22 mouse cellular contexts compared by ENCODE assay signal in the genomic region with DNA sequence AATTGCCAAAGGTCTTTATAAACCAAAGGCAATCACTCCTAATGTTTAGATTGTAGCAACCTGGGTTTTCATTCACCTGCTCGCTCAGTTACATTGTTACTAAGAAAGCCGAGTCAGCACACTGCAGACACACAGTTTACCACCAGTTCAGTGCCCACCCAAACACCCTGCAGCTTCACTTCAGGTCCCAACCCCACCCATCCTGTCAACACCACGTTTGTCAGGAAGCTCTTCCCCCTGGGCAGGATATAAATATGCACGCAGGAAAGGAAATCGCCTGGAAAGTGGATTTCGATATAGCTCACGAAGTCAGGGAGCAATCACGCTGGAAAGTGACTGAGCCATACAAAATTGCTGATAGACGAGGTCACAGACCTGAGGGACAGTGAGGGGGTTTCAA.
A peak's percentile ranks its signal among the peaks of the same experiment; 100 is the strongest.
DNase-seq lines count a peak whose midpoint lies in the region; ATAC-seq and TF ChIP-seq lines count a peak whose summit lies in the region.
"Had no signal": no experiment of that assay in that cellular context is flagged by ENCODE, and none has a peak within 500 bp of the region (broad histone marks: within the 10 kb centered on the region; RNA-seq: fewer than 3 reads in every experiment).

No protein-coding gene starts in this region.

- H3K27ac ChIP-seq in heart, adult 2 months, result peak overlapping the region; percentile 42
- 0 out of 2 replicates have a peak overlapping the region, but pooled peaks have one; percentile 18 for H3K27ac ChIP-seq in kidney, embryonic 15.5 days
- no peak overlapping the region for H3K27ac ChIP-seq in ES-E14 (ENCODE audit: insufficient read depth, low read depth, low read length, poor library complexity, severe bottlenecking)
- H3K27ac ChIP-seq: forebrain, embryonic 10.5 days; hindbrain, embryonic 13.5 days; limb, embryonic 10.5 days; midbrain, embryonic 15.5 days; neural tube, embryonic 15.5 days had no signal

- peaks cover 3% of the 10 kb centered on the region for H3K4me1 ChIP-seq in heart, adult 2 months (ENCODE audit: control insufficient read depth, insufficient read depth, low read length)
- H3K4me1 ChIP-seq in kidney, embryonic 15.5 days, result peaks cover 9% of the 10 kb centered on the region; the same call in 1 of the 2 replicates
- H3K4me1 ChIP-seq in ES-E14 (ENCODE audit: control insufficient read depth in 2 of 2, insufficient read depth in 2 of 2, low read length in 2 of 2, poor library complexity in 1 of 2), result peaks cover 0 to 3% of the 10 kb centered on the region in 2 experiments; a peak in 1 of 4 replicates

- no peaks in the 10 kb centered on the region; the same call in 1 of the 2 replicates for H3K36me3 ChIP-seq in heart, adult 2 months (ENCODE audit: control insufficient read depth, insufficient read depth, low read length)
- H3K36me3 ChIP-seq in kidney, embryonic 15.5 days, result no peaks in the 10 kb centered on the region
- no peaks in the 10 kb centered on the region for H3K36me3 ChIP-seq in ES-E14 (ENCODE audit: control insufficient read depth, insufficient read depth, low read length, poor library complexity, severe bottlenecking)
- H3K36me3 ChIP-seq: forebrain, embryonic 10.5 days; hindbrain, embryonic 13.5 days; limb, embryonic 10.5 days; midbrain, embryonic 15.5 days; neural tube, embryonic 15.5 days had no signal

- intact Hi-C loops in heart, adult 2 months (cut with DNase I), result no loop called here

- in situ Hi-C loops in ES-E14 (cut with MboI; ENCODE audit: low sequenced_read_pairs in 2 of 2, unreplicated experiment in 2 of 2), result no loop called here

- H3K9ac ChIP-seq in heart, adult 2 months (ENCODE audit: low read depth, low read length), result no peak overlapping the region
- H3K9ac ChIP-seq in kidney, embryonic 15.5 days, result no peak overlapping the region
- H3K9ac ChIP-seq in ES-E14 (ENCODE audit: insufficient read depth, low read depth, low read length, poor library complexity, severe bottlenecking), result no peak overlapping the region
- H3K9ac ChIP-seq: hindbrain, embryonic 13.5 days; liver, postnatal 0 days; midbrain, embryonic 15.5 days; neural tube, embryonic 15.5 days had no signal

- H3K79me2 ChIP-seq in heart, adult 2 months (replicated peaks; ENCODE audit: control insufficient read depth, insufficient read depth, low read length), result no peaks in the 10 kb centered on the region

- no peak; the same call in 1 of the 2 replicates for TF ChIP-seq POLR2A in heart, adult 2 months (IDR thresholded peaks at IDR 0.05; ENCODE audit: insufficient read depth, low read depth, low read length)

- no peak for TF ChIP-seq CTCF in heart, adult 2 months (IDR thresholded peaks at IDR 0.05)

- H3K9me3 ChIP-seq in kidney, embryonic 15.5 days (replicated peaks), result no peaks in the 10 kb centered on the region
- no peaks in the 10 kb centered on the region for H3K9me3 ChIP-seq in ES-E14 (ENCODE audit: control insufficient read depth, insufficient read depth, low read depth, low read length)
- H3K9me3 ChIP-seq: forebrain, embryonic 10.5 days; hindbrain, embryonic 13.5 days; limb, embryonic 10.5 days; megakaryocyte, embryonic 14.5 days; midbrain, embryonic 15.5 days; neural tube, embryonic 15.5 days had no signal

- H3K27me3 ChIP-seq in heart, adult 2 months (ENCODE audit: control insufficient read depth, insufficient read depth, low read length), result no peaks in the 10 kb centered on the region
- no peaks in the 10 kb centered on the region for H3K27me3 ChIP-seq in kidney, embryonic 15.5 days
- H3K27me3 ChIP-seq: hindbrain, embryonic 13.5 days; megakaryocyte, embryonic 14.5 days; midbrain, embryonic 15.5 days; neural tube, embryonic 15.5 days had no signal

- TF ChIP-seq EP300 in heart, adult 2 months (IDR thresholded peaks at IDR 0.05; ENCODE audit: insufficient read depth, low read depth, low read length), result peak; percentile 67; the same call in 1 of the 2 replicates

- H3K4me3 ChIP-seq in heart, adult 2 months, result no peak overlapping the region
- no peak overlapping the region for H3K4me3 ChIP-seq in kidney, embryonic 15.5 days (replicated peaks)
- no peak overlapping the region for H3K4me3 ChIP-seq in ES-E14 (ENCODE audit: insufficient read depth in 1 of 2, low read depth in 1 of 2, low read length in 2 of 2, poor library complexity in 1 of 2, severe bottlenecking in 1 of 2)
- H3K4me3 ChIP-seq: forebrain, embryonic 10.5 days; hindbrain, embryonic 13.5 days; limb, embryonic 10.5 days; megakaryocyte, embryonic 14.5 days; midbrain, embryonic 15.5 days; myocyte; neural tube, embryonic 15.5 days had no signal

- WGBS in heart, adult 2 months, result 21% methylated on average over 9 of the region's 9 CpGs
- WGBS in kidney, embryonic 15.5 days, result 61% methylated on average over 9 of the region's 9 CpGs

- H3K4me2 ChIP-seq in kidney, embryonic 15.5 days, result no peak overlapping the region
- H3K4me2 ChIP-seq: hindbrain, embryonic 13.5 days; midbrain, embryonic 15.5 days; neural tube, embryonic 15.5 days had no signal

- no peak for ATAC-seq in kidney, embryonic 15.5 days (replicated peaks; ENCODE audit: low FRiP score)
- ATAC-seq: inflammation-experienced regulatory T-cells, adult 6 months; liver, postnatal 0 days; midbrain, embryonic 15.5 days had no signal

- peak; percentile 36 to 44 for DNase-seq in heart, adult 2 months
- no peak for DNase-seq in heart, postnatal 4 days
- no peak for DNase-seq in kidney, postnatal 14 days
- no peak for DNase-seq in ES-E14 (ENCODE audit: low read depth, low spot score)
- peak; percentile 44 for DNase-seq in lung, postnatal 10 days
- no peak for DNase-seq in cerebellum, postnatal 10 days
- DNase-seq: cerebellum, adult 18-20 months; gastrocnemius, postnatal 10 days; kidney, postnatal 10 days; liver, postnatal 0 days; spleen, adult 18-20 months; thymus, adult 18-20 months; thymus, postnatal 4 days had no signal

TF ChIP-seq in ES-E14, 5 proteins besides CTCF, POLR2A, EP300 and RAD21:
- TF ChIP-seq MAFK (IDR thresholded peaks at IDR 0.05; ENCODE audit: insufficient read depth, low read depth, low read length), result peak; percentile 57
- TF ChIP-seq ZC3H11A (IDR thresholded peaks at IDR 0.05; ENCODE audit: borderline replicate concordance, low read depth, low read length), result no peak
- no peak for TF ChIP-seq ZNF384 (IDR thresholded peaks at IDR 0.05; ENCODE audit: low read depth, low read length)

Comparison
In these comparisons a context has a peak if more than half of its experiments do, and no peak if none do; other contexts are left out.
1. DNase-seq: peak in heart, adult 2 months (2 of 2) and lung, postnatal 10 days (single experiment); none in heart, postnatal 4 days (single experiment), kidney, postnatal 14 days (single experiment), ES-E14 (single experiment) and cerebellum, postnatal 10 days (0 of 2).